Mouse (Mus musculus) monocyte, adult 59 days (primary cell): Measurements from ENCODE around the gene Gabpa. TPM values are rescaled to one million over a fixed set of nuclear protein-coding genes. Genes with fewer than 3 reads are reported as not detected.

ENCODE experiments used
- total RNA-seq, 2 experiments: library from RNA; stranded (reverse); gene quantifications; one replicate each; pipeline ENCODE4 v1.2.4; 2023

Gabpa gene
- 10 to 100 TPM; 35.3 to 38.5 TPM for total RNA-seq

GRCm38 (mm10) chr16:84834745-84835440, at the start of gene Gabpa:
Gene Gabpa (plus strand): TSS chr16:84834925.

GRCm38 (mm10) chr16:84835441-84835822, 707 bp downstream of the Gabpa start, which contains the start of gene Atp5j:
Gene Atp5j (minus strand): TSS chr16:84835625.

Other genes with a start within 250 kb of the Gabpa start
- gene Mrpl39, start 99.2 kb upstream of the Gabpa start, total RNA-seq, result 10 to 100 TPM; 10.5 to 17.2 TPM
- gene Jam2, start 60.8 kb upstream of the Gabpa start, total RNA-seq, result under 1 TPM in 1 of 2 experiments, not detected in 1; 0.26 TPM
- 100 to 1,000 TPM; 105 to 124 TPM for gene Atp5j, start 700 bp downstream of the Gabpa start, total RNA-seq